12 mouse cellular contexts compared by ENCODE assay signal in the genomic region with DNA sequence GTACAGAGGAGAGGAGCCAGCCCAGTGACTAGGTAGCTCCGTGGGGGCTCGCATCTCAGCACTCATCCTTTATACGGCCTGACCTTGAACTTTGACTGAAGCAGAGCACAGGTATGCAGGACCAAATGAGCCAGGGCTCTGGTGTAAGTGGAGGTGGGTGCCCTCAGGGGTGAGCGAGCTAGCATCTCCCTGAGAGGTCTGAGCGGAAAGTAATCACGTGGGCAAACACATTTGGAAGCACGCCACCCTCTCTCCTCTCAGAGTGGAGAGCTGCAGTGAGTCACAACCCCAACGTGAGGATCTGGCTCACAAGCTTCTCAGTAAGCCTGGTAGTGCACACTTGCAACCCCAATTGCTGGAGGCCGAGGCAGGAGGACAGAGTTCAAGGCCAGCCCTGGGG. TPM values are rescaled to one million over a fixed set of nuclear protein-coding genes. Genes with fewer than 3 reads are reported as not detected.
DNase-seq lines count a peak whose midpoint lies in the region; ATAC-seq lines count a peak whose summit lies in the region.
"Had no signal": no experiment of that assay in that cellular context is flagged by ENCODE, and none has a peak within 500 bp of the region (broad histone marks: within the 10 kb centered on the region; RNA-seq: fewer than 3 reads in every experiment).

No protein-coding gene starts in this region.

- H3K4me2 ChIP-seq in heart, embryonic 15.5 days, result no peak overlapping the region
- H3K4me2 ChIP-seq in liver, embryonic 11.5 days, result no peak overlapping the region
- H3K4me2 ChIP-seq in midbrain, embryonic 14.5 days (ENCODE audit: low read length), result no peak overlapping the region
- H3K4me2 ChIP-seq: embryonic facial prominence, embryonic 15.5 days; neural tube, embryonic 13.5 days had no signal

- no peaks in the 10 kb centered on the region for H3K36me3 ChIP-seq in heart, embryonic 15.5 days
- peaks cover 14% of the 10 kb centered on the region for H3K36me3 ChIP-seq in liver, embryonic 11.5 days (ENCODE audit: control insufficient read depth, insufficient read depth, low read length)
- peaks cover 62% of the 10 kb centered on the region for H3K36me3 ChIP-seq in midbrain, embryonic 14.5 days (ENCODE audit: control insufficient read depth, insufficient read depth, low read length)
- H3K36me3 ChIP-seq: embryonic facial prominence, embryonic 15.5 days had no signal

- H3K9ac ChIP-seq in heart, embryonic 15.5 days, result no peak overlapping the region
- no peak overlapping the region for H3K9ac ChIP-seq in liver, embryonic 11.5 days (ENCODE audit: low read depth, low read length)
- no peak overlapping the region for H3K9ac ChIP-seq in midbrain, embryonic 14.5 days (replicated peaks; ENCODE audit: low read length)
- H3K9ac ChIP-seq: embryonic facial prominence, embryonic 15.5 days; liver, embryonic 14.5 days; neural tube, embryonic 13.5 days had no signal

- H3K27ac ChIP-seq in heart, embryonic 15.5 days, result no peak overlapping the region
- H3K27ac ChIP-seq in liver, embryonic 11.5 days (ENCODE audit: low read depth, low read length), result no peak overlapping the region
- H3K27ac ChIP-seq in midbrain, embryonic 14.5 days (replicated peaks; ENCODE audit: low read depth, low read length), result no peak overlapping the region
- H3K27ac ChIP-seq: embryonic facial prominence, embryonic 15.5 days; liver, embryonic 14.5 days; neural tube, embryonic 13.5 days had no signal

- H3K4me3 ChIP-seq in heart, embryonic 15.5 days, result no peak overlapping the region
- H3K4me3 ChIP-seq in liver, embryonic 11.5 days (ENCODE audit: low read depth, low read length), result no peak overlapping the region
- no peak overlapping the region for H3K4me3 ChIP-seq in midbrain, embryonic 14.5 days (replicated peaks; ENCODE audit: low read depth, low read length)
- H3K4me3 ChIP-seq: embryonic facial prominence, embryonic 15.5 days; neural tube, embryonic 13.5 days had no signal

- no peaks in the 10 kb centered on the region for H3K27me3 ChIP-seq in heart, embryonic 15.5 days
- no peaks in the 10 kb centered on the region for H3K27me3 ChIP-seq in liver, embryonic 11.5 days (replicated peaks; ENCODE audit: control insufficient read depth, insufficient read depth, low read length)
- H3K27me3 ChIP-seq in midbrain, embryonic 14.5 days (ENCODE audit: control insufficient read depth, insufficient read depth, low read length), result no peaks in the 10 kb centered on the region
- H3K27me3 ChIP-seq: embryonic facial prominence, embryonic 15.5 days; neural tube, embryonic 13.5 days had no signal

- WGBS in heart, embryonic 15.5 days, result 34% methylated on average over 9 of the region's 9 CpGs
- 73% methylated on average over 9 of the region's 9 CpGs for WGBS in liver, embryonic 11.5 days
- 81% methylated on average over 9 of the region's 9 CpGs for whole genome bisulfite sequencing in midbrain, embryonic 14.5 days

- peak; percentile 21; the same call in 1 of the 2 replicates for ATAC-seq in heart, embryonic 15.5 days (replicated peaks; ENCODE audit: insufficient number of reproducible peaks, insufficient read depth, low FRiP score, low read depth)
- ATAC-seq in megakaryocyte, adult 5-6 weeks (ENCODE audit: poor library complexity, severe bottlenecking), result no peak
- ATAC-seq in liver, embryonic 11.5 days (replicated peaks; ENCODE audit: low FRiP score), result no peak
- ATAC-seq in midbrain, embryonic 14.5 days (ENCODE audit: low FRiP score, low TSS enrichment), result no peak
- ATAC-seq: intestine, postnatal 0 days had no signal

- H3K4me1 ChIP-seq in heart, embryonic 15.5 days (replicated peaks), result peaks cover 53% of the 10 kb centered on the region
- H3K4me1 ChIP-seq in liver, embryonic 11.5 days (replicated peaks; ENCODE audit: control insufficient read depth, insufficient read depth, low read length), result peaks cover 12% of the 10 kb centered on the region; the same call in 1 of the 2 replicates
- H3K4me1 ChIP-seq in midbrain, embryonic 14.5 days (ENCODE audit: control insufficient read depth, insufficient read depth, low read length), result peaks cover 3% of the 10 kb centered on the region; the same call in 1 of the 2 replicates

- DNase-seq in layer of hippocampus, adult 11-12 months (ENCODE audit: low spot score), result peak; percentile 39
- DNase-seq in layer of hippocampus, adult 9-10 months (ENCODE audit: low spot score), result no peak
- peak; percentile 91 for DNase-seq in adrenal gland, adult 2 months
- peak; percentile 83 for DNase-seq in lung, postnatal 36 days
- no peak for DNase-seq in liver, embryonic 11.5 days (ENCODE audit: low spot score)
- DNase-seq in midbrain, embryonic 14.5 days, result no peak

- no peaks in the 10 kb centered on the region for H3K9me3 ChIP-seq in heart, embryonic 15.5 days (replicated peaks)
- H3K9me3 ChIP-seq in liver, embryonic 11.5 days (ENCODE audit: control insufficient read depth, low read length), result no peaks in the 10 kb centered on the region
- H3K9me3 ChIP-seq in midbrain, embryonic 14.5 days (ENCODE audit: control insufficient read depth, low read length), result no peaks in the 10 kb centered on the region
- H3K9me3 ChIP-seq: embryonic facial prominence, embryonic 15.5 days; neural tube, embryonic 13.5 days had no signal

RNA-seq across cellular contexts. Expression of a gene that starts 19.5 kb away (rescaled TPM):
- total RNA-seq in adrenal gland, adult 2 months (2021), result not detected
- polyA plus RNA-seq in adrenal gland, adult 2 months (2012; rRNA removed), result not detected in 2 replicates
- not detected in 2 replicates for polyA plus RNA-seq in heart, embryonic 15.5 days (2015; fragmentation: Nextera tagmentation; extraction: Ambion mirVana)
- 0.27 TPM in 1 of 2 replicates, not detected in the other for total RNA-seq in megakaryocyte, adult 5-6 weeks (2015)
- not detected in 2 replicates for total RNA-seq in megakaryocyte, adult 5-6 weeks (2017)
- polyA plus RNA-seq in liver, embryonic 11.5 days (2014; fragmentation: Nextera tagmentation; extraction: Ambion mirVana), result not detected in 2 replicates
- polyA plus RNA-seq in midbrain, embryonic 14.5 days (2014; fragmentation: Nextera tagmentation; extraction: Ambion mirVana), result not detected in 2 replicates
- polyA plus RNA-seq: intestine, postnatal 0 days; liver, embryonic 14.5 days; neural tube, embryonic 13.5 days had no signal

RNA-seq across cellular contexts. Expression of a gene that starts 30.6 kb away (rescaled TPM):
- 10 to 100 TPM; 53.8 to 55.5 TPM for total RNA-seq in adrenal gland, adult 2 months (2021)
- polyA plus RNA-seq in adrenal gland, adult 2 months (2012; rRNA removed), result 159 and 161 TPM in 2 replicates
- polyA plus RNA-seq in heart, embryonic 15.5 days (2015; fragmentation: Nextera tagmentation; extraction: Ambion mirVana), result 47.1 and 56.2 TPM in 2 replicates
- 85.8 and 88.2 TPM in 2 replicates for total RNA-seq in megakaryocyte, adult 5-6 weeks (2015)
- 33.0 and 37.6 TPM in 2 replicates for total RNA-seq in megakaryocyte, adult 5-6 weeks (2017)
- polyA plus RNA-seq in liver, embryonic 11.5 days (2014; fragmentation: Nextera tagmentation; extraction: Ambion mirVana), result 40.3 and 44.6 TPM in 2 replicates
- 107 and 158 TPM in 2 replicates for polyA plus RNA-seq in midbrain, embryonic 14.5 days (2014; fragmentation: Nextera tagmentation; extraction: Ambion mirVana)

RNA-seq across cellular contexts. Expression of a gene that starts 30.8 kb away (rescaled TPM):
- 1 to 10 TPM; 6.0 to 7.8 TPM for total RNA-seq in adrenal gland, adult 2 months (2021)
- 6.8 and 8.0 TPM in 2 replicates for polyA plus RNA-seq in adrenal gland, adult 2 months (2012; rRNA removed)
- polyA plus RNA-seq in heart, embryonic 15.5 days (2015; fragmentation: Nextera tagmentation; extraction: Ambion mirVana), result 8.0 and 12.2 TPM in 2 replicates
- 52.6 and 53.0 TPM in 2 replicates for total RNA-seq in megakaryocyte, adult 5-6 weeks (2015)
- total RNA-seq in megakaryocyte, adult 5-6 weeks (2017), result 57.5 and 63.1 TPM in 2 replicates
- polyA plus RNA-seq in liver, embryonic 11.5 days (2014; fragmentation: Nextera tagmentation; extraction: Ambion mirVana), result 6.5 and 6.6 TPM in 2 replicates
- 5.5 and 6.3 TPM in 2 replicates for polyA plus RNA-seq in midbrain, embryonic 14.5 days (2014; fragmentation: Nextera tagmentation; extraction: Ambion mirVana)

RNA-seq across cellular contexts. Expression of a gene that starts 56.8 kb away (rescaled TPM):
- total RNA-seq in adrenal gland, adult 2 months (2021), result 10 to 100 TPM; 13.9 to 16.2 TPM
- polyA plus RNA-seq in adrenal gland, adult 2 months (2012; rRNA removed), result 19.3 and 20.3 TPM in 2 replicates
- 4.2 and 5.9 TPM in 2 replicates for polyA plus RNA-seq in heart, embryonic 15.5 days (2015; fragmentation: Nextera tagmentation; extraction: Ambion mirVana)
- 29.5 and 30.0 TPM in 2 replicates for total RNA-seq in megakaryocyte, adult 5-6 weeks (2015)
- 25.1 and 26.5 TPM in 2 replicates for total RNA-seq in megakaryocyte, adult 5-6 weeks (2017)
- polyA plus RNA-seq in liver, embryonic 11.5 days (2014; fragmentation: Nextera tagmentation; extraction: Ambion mirVana), result 13.8 and 14.4 TPM in 2 replicates
- 25.2 and 28.7 TPM in 2 replicates for polyA plus RNA-seq in midbrain, embryonic 14.5 days (2014; fragmentation: Nextera tagmentation; extraction: Ambion mirVana)

Comparison
In these comparisons a context has a peak if more than half of its experiments do, and no peak if none do; other contexts are left out.
1. DNase-seq: peak in layer of hippocampus, adult 11-12 months (single experiment), adrenal gland, adult 2 months (single experiment) and lung, postnatal 36 days (single experiment); none in layer of hippocampus, adult 9-10 months (single experiment), liver, embryonic 11.5 days (single experiment) and midbrain, embryonic 14.5 days (single experiment).